Mouse (Mus musculus): ENCODE measurements around the gene Ghr.
A peak's percentile ranks its signal among the peaks of the same experiment; 100 is the strongest.

Ghr gene

DNA sequence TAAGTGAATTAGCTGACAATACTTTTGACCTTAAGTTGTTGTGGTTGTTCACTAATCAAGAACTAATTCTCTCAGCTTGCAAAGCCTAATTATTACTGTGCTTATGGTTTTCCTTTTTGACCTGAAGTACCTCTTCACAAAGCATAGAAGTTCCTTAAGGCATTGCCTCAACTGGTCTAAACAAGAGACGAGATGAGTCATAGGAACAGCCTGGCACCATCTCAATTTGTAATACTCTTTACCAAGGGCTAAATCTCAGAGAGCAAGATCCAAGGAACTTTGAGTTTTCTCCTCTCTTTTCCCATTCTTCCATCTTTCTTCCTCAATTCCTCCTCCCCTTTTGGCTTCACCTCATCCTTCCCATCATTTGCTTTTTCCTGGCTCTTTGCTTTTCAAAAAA is 69.3 kb downstream of the Ghr start:
- no peak for DNase-seq

DNA sequence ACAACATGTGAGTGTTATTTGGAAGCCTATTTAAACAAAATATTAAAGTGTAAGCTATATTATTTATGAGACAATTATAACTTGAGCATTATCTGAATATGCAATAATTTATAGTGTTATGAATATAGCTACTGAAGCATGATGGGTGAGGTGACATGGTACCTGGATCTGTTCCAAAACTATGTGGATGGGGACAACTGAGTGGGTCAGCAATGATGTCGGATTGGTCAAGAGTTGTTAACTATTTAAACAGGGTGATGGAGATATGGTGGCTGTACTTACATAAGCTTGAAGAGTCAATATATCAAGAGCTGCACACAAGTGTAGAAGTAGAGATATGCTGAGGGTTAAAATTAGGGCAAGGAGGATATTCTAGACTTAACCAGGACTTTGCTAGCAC is 70.9 kb downstream of the Ghr start:
- DNase-seq, result no peak

- no peak for DNase-seq
Observed at GRCm38 (mm10) chr15:3511639-3512171, 71.6 kb downstream of the Ghr start.

- DNase-seq, result peak; percentile 65 to 80
Observed at GRCm38 (mm10) chr15:3509089-3509488, 74.2 kb downstream of the Ghr start.

GRCm38 (mm10) chr15:3507329-3507728 is 76.0 kb downstream of the Ghr start:
- no peak for DNase-seq

DNA sequence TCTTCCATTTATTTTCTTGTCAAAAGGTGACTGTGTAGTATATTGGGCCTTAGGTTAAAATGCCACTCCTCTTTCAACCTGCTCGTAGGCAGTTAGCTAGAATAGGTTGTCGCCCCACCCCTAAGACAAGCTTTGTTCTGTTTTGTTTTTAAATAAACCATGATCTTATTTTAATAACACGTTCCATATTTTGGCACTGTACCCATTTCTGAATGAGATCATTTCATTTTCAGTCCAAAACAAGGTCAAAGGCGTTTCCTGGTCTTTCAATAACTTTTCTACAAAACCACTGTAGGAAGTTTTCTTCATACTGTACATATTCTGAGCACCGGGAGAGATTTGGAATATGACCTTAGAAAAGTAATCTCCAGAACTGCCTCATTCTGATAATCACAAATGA is 78.6 kb downstream of the Ghr start:
- no peak for DNase-seq

- no peak for DNase-seq
Observed at GRCm38 (mm10) chr15:3501683-3502082, 81.6 kb downstream of the Ghr start.

DNA sequence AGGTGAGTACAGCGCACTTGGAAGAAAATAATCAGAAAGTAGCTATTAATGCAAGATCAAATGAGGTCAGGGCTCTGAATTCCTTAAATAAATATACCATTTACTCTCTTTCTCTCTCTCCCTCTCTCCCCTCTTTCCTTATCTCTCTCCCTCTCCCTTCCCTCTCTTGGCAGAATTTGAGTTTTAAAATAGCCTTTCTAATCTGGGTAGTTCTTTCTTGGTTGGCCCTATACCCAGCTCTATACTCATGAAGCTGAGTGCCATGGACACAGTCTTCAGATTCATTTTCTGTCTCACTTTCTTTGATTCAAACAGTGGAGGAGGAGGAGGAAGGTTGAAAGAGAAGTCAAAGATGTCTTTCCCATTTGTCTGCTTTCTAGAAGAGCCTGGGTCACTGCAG is 84.3 kb downstream of the Ghr start:
- DNase-seq, result no peak

DNA sequence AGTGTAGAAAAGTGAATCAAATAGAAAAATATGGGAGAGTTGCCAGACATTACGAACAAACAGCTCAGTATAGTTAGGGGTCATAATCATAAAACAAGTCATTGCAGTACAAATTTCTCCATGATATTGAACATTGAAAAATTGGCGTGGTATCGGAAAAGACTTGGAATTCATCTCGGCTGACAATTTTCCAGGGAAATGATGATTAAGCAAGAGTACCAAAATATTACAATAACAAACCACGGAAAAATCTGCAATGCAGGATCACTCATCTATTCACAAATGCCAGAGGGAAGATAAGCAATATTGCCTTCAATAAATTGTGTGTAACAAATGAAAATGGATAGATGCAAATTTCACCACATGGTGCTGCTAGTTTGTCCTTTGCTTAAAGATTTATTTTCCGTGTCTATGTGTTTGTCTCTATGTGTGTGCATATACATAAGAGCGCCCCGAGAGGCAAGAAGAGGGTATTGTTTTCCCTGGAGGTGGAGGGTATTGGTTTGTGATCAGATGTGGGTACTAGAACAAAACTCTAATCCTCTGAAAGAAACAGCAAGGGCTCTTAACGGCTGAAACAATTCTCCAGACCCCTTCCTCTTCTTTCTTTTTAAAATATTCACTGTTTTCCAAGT is 85.2 kb downstream of the Ghr start:
- no peak for DNase-seq

- DNase-seq, result no peak
Observed at GRCm38 (mm10) chr15:3490868-3491267, 92.4 kb downstream of the Ghr start.

DNA sequence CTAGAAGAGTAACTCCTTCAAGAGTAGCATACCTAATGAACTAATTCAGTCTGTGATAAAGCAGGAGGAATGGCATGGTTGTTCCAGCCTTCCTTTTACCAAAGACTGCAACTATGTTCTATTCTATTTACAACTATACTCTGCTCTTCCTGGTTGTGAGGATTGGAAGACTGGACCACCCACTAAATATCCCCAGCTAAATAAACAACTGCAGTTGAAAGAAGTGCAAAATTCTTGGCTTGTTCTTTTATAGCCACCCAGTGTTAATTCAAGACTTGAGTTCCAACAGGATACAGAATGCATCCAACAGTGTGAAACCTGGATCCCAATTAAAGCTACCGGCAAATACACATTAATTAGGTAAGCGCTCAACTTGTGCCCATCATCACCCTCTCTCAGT is 93.3 kb downstream of the Ghr start:
- no peak for DNase-seq

- no peak for DNase-seq
Observed at GRCm38 (mm10) chr15:3489180-3489579, 94.1 kb downstream of the Ghr start.

DNA sequence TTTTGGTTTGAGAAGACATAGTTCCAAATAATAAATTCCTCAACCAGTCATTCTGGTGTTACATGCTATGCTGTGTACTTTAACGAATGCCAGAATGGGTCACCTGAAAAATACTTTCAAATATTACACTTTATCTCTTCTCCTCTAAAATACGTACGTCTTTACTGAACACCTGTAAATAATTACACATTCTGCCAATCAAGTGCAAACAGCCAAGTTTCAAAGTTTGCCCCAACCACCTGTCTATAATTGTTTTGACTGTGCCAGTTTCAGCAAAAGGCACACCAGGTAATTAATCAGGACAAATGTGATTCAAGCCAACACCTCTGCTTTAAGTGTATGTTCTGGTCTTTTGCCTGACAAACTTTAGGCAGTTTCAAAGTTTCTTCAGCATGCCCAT is 94.7 kb downstream of the Ghr start:
- no peak for DNase-seq

DNA sequence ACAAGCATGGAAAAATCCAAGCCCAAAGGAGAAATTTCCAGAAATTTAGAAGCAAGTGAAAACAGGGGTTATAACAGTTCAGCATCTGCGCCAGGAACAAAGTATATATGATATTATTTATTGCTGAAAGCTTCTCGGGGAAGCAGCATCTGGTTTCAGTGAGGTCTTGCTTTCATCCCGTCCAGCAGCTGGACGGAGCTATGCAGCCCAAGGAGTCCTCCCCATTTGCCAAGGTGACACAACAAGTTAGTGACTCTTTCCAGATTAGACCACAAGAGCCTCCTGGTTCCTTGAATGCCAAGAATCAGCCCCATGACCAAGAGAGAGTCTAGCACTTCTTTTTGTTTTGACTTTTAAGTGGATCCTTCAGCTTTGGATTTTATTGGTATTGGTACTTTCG is 96.6 kb downstream of the Ghr start:
- DNase-seq, result no peak

- DNase-seq, result no peak
Observed at GRCm38 (mm10) chr15:3485367-3485766, 97.9 kb downstream of the Ghr start.

GRCm38 (mm10) chr15:3483451-3483850 is 99.8 kb downstream of the Ghr start:
- DNase-seq, result no peak

GRCm38 (mm10) chr15:3469230-3469629 is 114.1 kb downstream of the Ghr start:
- DNase-seq, result peak; percentile 33 to 59

- DNase-seq, result no peak
Observed at GRCm38 (mm10) chr15:3466608-3467007, 116.7 kb downstream of the Ghr start.

DNA sequence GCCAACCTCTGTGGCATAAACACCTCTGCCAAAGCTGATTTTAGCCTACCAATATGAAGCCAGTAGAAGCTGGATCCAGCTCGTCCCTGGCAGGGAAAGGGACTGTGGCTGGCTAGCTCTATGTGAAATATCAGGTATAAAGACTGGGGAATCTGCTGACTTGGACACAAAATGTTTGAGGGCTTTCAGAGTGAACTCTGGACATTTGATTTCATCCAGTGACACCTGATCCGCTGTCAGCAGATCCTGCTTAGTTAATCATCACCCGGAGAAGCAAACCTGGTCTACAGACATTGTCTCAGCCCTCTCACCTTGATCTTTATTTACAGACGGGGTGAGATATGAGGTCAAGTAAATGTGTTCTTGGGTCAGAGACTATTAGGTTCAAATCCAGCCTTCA is 118.5 kb downstream of the Ghr start:
- DNase-seq, result peak in 1 of 2 experiments; percentile 5

- DNase-seq, result no peak
Observed at GRCm38 (mm10) chr15:3456543-3456942, 126.7 kb downstream of the Ghr start.

GRCm38 (mm10) chr15:3455572-3455971 is 127.7 kb downstream of the Ghr start:
- DNase-seq, result no peak

DNA sequence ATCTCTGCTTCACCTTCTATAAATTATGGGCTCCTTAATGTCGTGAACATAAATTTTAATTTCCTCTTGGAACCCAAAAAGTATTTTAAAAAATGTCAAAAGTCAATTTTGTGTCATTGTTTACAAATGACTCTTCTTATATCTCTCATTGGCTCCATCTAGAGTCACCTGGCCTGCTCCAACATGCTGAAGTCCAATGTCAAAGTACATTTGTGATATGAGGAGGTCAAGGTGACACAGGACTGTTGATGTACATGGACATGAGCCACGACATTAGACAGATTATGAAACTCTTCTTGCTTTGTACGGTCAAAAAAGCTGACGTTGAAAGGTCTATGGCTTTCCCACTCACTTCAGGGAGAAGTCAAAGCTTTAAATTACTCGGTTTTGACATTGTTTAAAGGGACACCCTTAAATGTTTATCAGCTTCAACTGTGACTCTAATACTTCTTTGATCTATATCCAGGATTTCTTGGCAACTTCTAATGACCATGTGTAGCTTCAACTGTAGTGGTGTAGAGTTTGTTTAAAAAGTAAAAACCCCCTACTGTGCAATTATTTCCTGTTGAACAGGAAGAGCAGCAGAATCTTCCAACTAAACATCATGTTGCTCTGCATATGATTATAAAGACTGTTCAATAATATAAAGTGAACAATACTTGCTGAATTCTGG is 131.1 kb downstream of the Ghr start:
- no peak for DNase-seq

DNA sequence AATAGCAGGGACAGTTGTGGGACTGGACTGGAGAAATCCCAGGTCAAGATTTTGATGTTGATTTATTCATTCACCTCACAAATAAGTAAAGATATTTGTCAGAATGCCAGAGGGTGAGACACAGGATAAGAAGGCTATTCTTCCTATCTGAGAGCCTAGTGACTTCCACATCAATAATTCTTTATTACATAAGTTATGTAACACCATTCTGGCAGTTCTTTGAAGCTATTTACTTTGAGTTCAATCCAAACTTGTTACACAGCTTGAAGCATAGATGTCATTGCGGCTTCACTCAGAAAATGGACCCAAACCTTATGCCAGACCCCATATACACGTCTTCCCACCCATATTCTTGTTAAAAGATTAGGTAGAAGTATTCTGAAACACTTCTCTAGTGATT is 133.7 kb downstream of the Ghr start:
- DNase-seq, result no peak

DNA sequence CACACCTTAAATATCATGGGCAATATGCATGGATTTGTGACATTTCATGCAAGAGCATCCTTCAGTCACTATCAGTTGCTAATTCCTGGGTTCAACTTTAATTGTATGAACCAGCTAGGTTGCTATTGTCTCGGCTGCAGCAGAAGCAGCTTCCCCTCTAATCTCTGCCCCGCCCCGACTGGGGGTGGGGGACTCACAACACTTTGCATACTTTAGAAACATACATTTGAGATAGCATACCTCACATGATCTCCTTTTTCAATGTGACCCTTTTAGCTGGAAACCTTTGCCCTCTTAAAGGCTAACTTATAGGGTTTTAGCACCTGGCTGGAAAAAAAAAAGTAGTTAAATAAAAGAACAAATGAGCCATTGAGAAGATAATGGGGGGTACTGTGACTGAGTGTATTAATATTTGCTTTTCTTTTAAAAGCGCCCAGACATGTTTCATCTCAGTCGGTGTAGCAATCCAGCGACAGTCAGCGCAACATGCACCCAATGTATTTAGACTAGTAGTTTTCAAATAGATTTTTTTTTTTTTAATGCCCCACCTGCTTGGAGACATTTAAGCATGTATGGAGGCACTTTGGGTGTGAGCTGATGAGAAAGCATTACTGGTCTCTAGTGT is 137.9 kb downstream of the Ghr start:
- DNase-seq, result no peak
